Mouse (Mus musculus) ovary, postnatal 36 days (tissue): Measurements from ENCODE around the gene Rad51c.
"Not testable (repeated sequence)": the region's sequence is repeated elsewhere in the genome, so short reads cannot be mapped to it uniquely, and the experiment has no call there.

ENCODE experiments used
- DNase-seq: peaks from one replicate; pipeline ENCODE4 v3.0.0; 2022; ENCODE audit warnings: low spot score, mixed read lengths

The Rad51c gene

DNA sequence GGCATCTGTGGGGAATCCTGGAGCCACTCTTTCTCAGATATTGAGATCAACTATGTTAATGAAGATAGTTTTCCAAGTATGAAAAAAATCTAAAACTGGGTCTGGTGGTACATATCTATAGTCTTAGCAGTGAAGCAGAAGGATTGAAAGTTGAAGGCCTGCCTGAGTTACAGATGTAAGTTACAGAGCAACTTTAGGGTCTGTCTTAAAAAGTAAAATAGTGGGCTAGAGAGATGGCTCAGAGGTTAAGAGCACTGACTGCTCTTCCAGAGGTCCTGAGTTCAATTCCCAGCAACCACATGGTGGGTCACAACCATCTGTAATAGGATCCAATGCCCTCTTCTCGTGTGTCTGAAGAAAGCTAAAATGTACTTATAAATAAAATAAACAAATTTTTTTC is 27.7 kb upstream of the Rad51c start:
- no peak for DNase-seq

GRCm38 (mm10) chr11:87431813-87432212 is 27.1 kb upstream of the Rad51c start:
- DNase-seq: not testable (repeated sequence)

DNA sequence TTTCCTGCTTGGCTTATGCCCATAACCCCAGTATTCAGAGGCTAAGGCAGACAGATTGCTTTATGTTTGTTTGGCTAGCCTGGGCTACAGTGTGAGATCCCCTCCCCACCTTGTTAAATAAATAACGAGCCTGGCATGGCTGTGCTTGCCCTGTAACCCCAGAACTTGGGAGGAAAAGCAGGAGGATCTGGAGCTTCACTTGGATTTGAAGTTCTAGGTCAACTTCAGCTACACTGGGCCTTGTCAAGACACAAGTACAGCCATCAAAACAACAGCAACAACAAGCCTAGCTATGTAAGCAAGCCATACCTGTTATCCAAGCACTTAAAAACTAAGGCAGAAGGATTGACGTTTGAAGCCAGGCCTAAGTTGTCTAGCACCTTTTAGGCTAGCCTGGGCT is 25.6 kb upstream of the Rad51c start:
- DNase-seq: no peak

- no peak for DNase-seq
These were observed 24.6 kb upstream of the Rad51c start for GRCm38 (mm10) chr11:87429363-87429762.

GRCm38 (mm10) chr11:87428051-87428673 is 23.4 kb upstream of the Rad51c start:
- DNase-seq: no peak

- no peak for DNase-seq
These were observed 22.7 kb upstream of the Rad51c start for GRCm38 (mm10) chr11:87427273-87428050.

DNA sequence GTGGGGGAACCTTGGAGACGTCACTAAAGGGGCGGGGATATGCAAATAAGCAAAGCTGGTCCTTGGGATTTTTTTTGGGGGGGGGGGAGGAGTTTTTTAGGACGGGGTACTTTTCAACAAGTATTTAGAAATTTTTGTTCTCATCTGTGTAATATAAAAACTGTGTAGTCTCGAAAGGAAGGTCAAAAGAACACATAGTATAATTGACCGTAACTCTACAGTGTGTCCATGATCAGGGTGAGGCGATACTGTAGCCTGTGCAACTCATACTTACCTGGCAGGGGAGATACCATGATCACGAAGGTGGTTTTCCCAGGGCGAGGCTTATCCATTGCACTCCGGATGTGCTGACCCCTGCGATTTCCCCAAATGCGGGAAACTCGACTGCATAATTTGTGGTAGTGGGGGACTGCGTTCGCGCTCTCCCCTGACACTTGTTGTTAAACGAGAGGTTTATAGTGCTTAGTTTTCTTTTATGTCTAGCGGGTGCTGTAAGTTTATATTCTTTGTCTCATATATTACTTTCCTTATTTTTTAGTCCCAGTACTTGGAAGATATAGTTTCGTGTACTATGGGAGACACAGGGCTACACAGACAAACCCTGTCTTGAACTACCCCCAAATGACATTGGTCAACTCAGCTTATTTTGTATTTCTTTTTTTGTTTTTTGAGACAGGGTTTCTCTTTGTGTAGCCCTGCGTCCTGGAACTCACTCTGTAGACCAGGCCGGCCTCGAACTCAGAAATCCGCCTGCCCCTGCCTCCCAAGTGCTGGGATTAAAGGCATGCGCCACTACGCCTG is 21.9 kb upstream of the Rad51c start:
- DNase-seq: peak; percentile 76

- DNase-seq: no peak
These were observed 21.3 kb upstream of the Rad51c start for GRCm38 (mm10) chr11:87426121-87426449.

DNA sequence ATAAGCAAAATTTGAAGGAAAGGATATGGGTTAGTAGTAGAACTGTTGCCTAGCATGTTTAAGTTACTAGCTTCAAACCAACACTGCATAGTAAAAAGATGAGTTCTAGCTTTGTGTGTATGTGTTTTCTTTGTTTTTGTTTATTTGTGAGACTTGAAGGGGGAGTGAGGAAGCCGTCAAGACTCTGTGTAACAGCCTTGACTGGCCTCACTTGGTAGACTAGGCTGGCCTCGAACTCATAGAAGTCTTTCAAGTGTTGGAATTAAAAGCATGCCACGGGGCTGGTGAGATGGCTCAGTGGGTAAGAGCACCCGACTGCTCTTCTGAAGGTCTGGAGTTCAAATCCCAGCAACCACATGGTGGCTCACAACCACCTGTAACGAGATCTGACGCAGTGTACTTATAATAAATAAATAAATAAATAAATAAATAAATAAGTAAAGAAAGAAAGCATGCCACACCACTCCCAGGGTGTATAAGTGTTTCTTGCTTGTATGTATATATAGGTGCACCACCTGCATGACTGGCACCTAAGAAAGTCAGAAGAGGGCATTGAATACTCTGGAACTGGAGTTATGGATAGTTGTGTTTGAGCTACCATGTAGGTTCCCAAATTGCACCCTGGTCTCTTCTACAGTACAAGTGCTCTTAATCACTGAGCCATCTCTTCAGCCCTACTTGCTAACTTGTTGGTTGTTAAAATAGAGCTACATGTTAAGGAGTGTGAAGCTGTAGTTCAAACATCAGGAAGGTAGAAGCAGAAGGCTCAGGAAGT is 19.0 kb upstream of the Rad51c start:
- DNase-seq: no peak

DNA sequence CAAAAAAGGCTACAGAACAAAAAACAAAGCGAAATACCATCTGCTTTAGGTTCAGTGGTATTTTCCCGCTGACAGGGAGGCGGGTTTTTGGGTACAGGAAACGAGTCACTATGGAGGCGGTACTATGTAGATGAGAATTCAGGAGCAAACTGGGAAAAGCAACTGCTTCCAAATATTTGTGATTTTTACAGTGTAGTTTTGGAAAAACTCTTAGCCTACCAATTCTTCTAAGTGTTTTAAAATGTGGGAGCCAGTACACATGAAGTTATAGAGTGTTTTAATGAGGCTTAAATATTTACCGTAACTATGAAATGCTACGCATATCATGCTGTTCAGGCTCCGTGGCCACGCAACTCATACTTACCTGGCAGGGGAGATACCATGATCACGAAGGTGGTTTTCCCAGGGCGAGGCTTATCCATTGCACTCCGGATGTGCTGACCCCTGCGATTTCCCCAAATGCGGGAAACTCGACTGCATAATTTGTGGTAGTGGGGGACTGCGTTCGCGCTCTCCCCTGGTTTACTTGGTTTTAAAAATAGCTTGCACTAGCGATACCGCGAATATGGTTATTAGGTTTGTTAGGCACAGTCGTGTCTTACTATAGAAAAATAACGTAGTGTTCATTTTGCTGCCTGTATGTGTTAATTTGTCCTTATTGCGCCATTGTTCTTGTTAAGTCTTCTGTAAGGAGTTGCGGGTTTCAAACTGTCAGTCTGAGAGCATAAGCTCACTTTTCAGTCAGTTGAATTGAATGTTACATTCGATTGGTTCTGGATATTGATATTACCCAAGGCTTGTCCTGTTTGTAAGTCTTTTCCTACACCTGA is 18.0 kb upstream of the Rad51c start:
- DNase-seq: peak; percentile 80

DNA sequence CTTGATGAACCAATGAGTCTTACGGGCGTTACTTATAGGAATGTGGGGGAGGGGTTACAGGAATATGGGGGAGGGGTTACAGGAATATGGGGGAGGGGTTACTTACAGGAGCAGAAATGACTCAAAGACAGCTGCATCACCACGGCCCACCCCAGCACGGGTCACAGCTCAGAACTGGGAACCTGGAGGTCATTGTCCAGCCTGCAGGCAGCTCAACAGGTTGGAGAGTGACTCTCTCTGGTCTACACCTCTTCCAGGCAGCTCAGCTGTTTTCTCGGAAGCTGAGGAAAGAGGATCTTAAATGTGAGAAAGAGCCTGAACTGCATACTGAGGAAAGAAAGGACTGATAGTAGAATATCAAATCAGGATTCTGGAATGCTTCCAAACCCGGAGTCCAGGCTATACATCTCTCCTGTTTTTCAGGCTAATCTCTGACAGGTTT is 17.0 kb upstream of the Rad51c start:
- no peak for DNase-seq

GRCm38 (mm10) chr11:87420861-87421260 is 16.1 kb upstream of the Rad51c start:
- no peak for DNase-seq

GRCm38 (mm10) chr11:87416120-87416519 is 11.4 kb upstream of the Rad51c start:
- no peak for DNase-seq

GRCm38 (mm10) chr11:87413412-87413811 is 8.7 kb upstream of the Rad51c start:
- DNase-seq: not testable (repeated sequence)

- DNase-seq: peak; percentile 97
These were observed 472 bp downstream of the Rad51c start for GRCm38 (mm10) chr11:87404111-87404853.

DNA sequence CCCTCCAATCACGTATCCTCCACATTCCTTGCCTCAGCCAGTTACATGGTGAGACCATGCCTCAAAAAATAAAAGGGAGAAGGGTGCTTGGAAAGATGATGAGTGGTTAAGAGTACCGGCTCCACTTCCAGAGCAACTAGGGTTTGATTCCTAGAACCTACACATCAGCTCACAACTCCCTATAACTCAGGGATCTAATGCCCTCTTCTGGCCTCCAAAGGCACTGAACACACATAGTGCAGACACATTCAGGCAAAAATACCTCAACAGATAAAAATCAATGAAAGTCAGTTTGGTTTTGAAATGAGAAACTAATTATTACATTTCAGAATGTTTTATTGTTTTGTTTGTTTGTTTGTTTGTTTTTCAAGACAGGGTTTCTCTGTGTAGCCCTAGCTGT is 6.4 kb downstream of the Rad51c start:
- DNase-seq: no peak

- DNase-seq: no peak
These were observed 10.9 kb downstream of the Rad51c start for GRCm38 (mm10) chr11:87393855-87394254.

DNA sequence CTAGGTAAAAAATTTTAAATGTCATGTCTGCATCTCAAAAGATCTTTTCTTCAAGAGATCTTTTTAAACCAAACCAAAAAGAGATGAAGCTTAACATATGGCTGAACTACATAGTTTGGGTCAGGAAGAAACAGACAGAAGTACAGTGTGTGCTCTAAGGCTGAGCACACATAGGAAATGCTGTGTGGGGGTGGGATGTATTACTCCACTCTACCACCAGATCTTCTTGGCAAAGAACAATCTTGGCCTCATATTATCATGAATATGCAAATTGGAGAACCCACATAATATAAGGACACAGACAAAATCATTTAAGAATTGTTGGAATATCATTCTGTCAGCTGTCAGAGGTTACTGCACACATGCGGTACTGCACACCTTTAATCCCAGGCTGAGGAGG is 19.1 kb downstream of the Rad51c start:
- no peak for DNase-seq

DNA sequence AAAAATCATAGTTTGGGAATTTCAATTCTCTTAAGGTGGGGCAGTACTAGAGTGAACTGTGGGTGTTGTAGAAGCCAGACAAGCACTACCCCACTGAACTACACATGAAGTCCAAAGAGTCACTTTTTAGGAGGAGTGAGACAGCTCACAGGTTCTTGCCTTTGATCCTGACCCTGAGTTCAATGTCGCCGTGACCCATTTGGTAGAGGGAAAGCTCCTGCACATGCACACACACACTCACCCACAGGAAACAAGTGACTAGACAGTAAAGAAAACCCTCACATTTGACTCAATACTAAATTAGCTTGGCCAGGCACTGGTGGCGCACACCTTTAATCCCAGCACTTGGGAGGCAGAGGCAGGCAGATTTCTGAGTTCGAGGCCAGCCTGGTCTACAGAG is 20.2 kb downstream of the Rad51c start:
- DNase-seq: no peak

DNA sequence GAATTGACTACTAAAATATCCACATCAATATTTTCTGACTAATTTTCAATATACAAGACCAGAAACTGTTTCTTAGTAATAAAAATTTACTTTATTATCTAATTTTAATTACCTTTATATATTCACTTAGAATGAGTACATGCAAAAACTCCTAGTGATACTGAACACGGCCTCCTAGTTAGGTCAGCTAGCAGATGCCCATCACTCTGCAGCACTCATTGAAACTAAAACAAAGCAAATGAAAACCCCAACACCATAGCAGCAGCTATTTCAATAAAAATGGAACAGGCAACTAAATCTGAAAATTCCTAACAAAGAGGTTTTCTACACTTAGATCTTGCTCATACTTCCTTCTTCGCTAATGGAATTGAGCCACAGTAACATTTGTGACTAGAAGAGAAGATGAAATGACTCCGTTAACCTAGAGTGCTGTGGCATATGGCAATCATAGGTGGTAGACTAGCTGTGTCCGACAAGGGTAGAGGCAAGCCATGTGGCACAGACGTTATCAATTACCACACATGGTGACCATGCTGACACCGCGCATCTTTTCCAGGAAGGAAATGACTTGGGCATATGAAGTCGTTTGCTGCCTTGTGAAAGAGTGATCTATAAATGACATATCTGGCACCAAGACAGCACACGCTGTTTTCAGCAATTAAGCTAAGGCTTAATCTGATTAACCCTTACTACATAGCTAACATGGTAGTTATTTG is 36.7 kb downstream of the Rad51c start:
- DNase-seq: no peak
